Mouse (Mus musculus): Measurements from ENCODE around the gene Tln2.

The Tln2 gene

DNA sequence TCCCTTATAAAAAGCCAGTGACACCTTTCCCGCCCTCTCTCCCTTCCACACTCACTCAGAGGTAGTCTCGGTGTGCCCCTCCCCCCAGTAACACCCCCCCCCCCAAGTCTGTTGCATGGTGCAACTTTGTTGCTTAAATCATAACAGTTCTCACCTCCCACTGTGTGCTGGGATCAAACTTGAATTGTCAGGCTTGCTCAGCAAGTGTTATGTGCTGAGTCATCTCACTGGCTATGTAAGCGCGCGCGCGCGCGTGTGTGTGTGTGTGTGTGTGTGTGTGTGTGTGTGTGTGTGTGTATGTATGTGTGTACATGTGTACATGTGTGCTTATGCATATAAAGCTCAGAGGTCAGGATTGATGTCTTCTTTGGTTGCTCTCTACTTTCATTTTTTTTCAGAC is 350.1 kb downstream of the Tln2 start:
- DNase-seq (ENCODE audit: low read depth) = no peak

DNA sequence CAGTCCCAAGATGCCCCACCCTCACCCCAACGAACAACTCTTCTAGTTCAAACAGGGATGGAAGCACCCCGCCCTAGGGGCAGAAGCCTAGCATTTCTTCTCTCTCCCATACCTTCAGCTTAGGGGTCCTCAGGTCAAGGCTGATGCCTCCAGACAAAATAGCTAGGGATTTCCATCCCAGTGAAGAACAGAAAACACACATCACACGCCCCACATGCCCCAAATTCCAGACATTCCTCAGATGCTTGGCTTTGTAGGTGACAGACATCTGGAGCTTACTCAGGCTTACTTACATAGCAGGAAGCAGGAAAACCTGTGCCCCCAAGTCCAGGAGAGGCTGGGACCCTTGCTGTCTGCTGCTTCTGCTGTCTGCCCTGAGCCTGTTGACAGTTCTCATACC is 351.1 kb downstream of the Tln2 start:
- no peak for DNase-seq (ENCODE audit: low read depth)

DNA sequence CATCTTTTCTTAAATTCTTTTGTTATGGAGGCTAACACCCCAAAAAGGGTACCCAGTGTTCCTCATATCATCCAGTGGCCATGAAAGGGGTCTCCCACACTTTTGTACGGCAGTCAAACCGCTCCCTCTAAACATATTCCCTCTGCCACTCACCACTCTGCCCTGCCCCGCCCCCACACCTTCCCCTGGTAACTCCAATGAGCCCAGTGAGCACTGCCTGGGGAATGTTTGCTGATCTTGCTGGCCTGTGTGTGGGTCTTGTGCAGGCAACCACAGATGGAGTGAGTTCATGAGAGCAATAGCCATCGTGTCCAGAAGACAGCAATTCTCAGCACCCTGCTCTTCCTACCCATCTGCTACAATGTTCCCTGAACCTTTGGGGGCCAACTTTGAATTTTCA is 354.3 kb downstream of the Tln2 start:
- DNase-seq (ENCODE audit: low read depth) = no peak

GRCm38 (mm10) chr9:67196609-67197008 is 362.9 kb downstream of the Tln2 start:
- no peak for DNase-seq (ENCODE audit: low read depth)

DNA sequence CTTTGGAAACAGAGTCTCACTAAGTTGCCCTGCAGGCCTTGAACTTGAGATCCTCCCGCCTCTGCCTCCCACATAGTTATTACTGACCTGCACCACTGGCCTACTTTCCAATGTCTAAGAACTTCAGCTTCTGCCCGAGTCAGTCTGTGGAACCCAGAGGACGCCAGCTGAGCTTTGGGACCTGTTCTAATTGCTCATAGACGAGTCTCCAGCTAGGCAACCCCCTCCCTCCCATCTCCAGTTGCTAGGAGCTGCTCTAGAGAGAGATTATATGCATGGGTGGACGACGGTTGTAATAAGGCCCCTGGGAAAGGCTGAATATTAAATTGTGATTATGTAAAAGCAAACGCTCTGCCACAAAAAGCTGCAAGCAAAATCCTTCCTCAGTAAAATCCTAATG is 364.2 kb downstream of the Tln2 start:
- no peak for DNase-seq (ENCODE audit: low read depth)

GRCm38 (mm10) chr9:67191488-67192331 is 367.8 kb downstream of the Tln2 start:
- no peak for DNase-seq (ENCODE audit: low read depth)

DNA sequence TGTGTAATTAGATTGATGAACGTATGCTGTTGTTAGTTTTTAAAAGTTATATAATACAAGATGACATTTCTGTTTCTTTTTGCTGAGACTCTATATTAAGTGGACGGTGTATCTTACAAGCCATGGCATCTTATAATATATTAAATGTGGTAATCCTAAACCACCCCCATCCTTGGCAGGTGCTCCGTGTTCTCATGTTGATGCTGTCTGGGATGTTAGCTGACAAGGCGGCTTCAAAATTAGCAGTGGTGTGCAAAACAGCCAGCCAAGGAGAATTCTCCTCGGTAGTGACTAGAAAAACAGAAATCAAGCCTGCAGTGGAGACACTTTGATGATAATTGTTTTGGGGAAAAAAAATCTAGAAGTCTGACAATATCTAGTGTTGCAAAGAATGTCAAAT is 371.8 kb downstream of the Tln2 start:
- DNase-seq (ENCODE audit: low read depth) = no peak

DNA sequence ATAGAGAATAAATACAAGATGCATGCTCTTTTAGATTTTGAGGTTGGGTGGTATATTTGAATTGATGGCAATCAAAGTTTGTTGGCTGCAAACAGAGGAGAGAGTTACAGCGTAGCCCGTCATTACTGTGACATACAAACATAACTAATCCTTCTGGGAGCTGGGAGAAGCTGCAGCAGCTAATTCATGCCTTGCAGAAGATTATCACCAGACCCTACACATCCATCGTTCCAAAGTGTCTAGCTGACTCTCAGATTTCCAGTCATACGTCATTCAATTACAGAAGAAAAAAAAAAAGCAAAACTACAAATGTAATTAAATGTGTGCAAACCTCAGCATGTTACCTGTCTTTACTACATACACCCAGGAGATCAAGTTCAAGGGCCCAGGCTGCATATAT is 372.3 kb downstream of the Tln2 start:
- no peak for DNase-seq (ENCODE audit: low read depth)

DNA sequence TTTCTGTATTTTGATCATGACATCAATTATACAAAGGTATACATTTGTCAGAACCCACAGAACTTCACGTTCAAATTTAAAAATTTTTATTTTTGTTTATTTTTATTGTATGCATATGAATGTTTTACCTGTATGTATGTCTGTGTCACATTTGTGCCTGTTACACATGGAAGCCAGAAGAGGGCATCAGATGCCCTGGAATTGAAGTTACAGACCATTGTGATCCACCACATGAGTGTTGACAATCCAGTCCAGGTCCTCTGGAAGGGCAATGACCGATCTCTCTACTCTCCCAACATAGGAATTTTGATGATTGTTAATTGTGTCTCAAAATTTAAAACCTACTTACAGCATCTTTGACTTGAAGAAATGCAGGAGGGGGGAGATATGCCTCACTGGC is 374.9 kb downstream of the Tln2 start:
- DNase-seq (ENCODE audit: low read depth) = no peak

GRCm38 (mm10) chr9:67183520-67183919 is 376.0 kb downstream of the Tln2 start:
- no peak for DNase-seq (ENCODE audit: low read depth)

GRCm38 (mm10) chr9:67182006-67182405 is 377.5 kb downstream of the Tln2 start:
- DNase-seq (ENCODE audit: low read depth) = no peak

DNA sequence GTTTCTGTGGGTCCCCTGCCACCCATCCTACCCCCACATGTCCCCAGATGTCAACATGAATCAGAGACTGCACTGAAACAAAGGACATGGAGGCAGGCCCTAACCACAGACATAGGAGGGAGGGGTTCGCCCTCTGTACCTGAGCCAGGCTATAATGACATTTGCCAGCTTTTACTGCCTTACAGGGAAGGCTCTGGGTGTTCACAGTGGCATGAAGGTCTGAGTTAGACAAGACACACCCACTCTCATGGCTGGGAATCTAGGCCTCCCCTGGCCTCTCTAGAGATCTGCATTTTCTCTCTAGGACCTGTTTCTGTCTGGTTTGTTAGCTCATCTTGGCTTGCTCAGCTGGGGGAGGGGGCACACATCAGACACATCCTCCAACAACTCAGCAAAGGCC is 380.8 kb downstream of the Tln2 start:
- DNase-seq (ENCODE audit: low read depth) = no peak

DNA sequence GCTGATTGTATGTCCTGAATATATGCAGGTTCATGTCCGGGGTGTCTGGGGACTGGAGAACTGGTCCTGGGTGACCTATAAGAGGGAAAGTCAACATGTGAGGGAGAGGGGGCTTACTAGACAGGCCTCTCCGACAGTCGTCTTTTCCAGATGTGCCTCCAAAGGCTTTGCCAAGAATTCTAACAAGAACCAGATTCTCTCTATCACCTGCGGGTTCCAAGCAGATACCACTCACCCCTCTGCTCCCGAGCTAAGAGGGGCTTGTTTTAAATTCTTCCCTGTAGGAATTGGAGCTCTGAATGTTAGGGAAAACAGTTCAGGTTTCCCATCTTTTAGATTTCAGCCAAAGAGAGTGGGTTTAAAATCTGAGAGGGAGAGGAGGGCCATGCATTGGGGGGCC is 381.3 kb downstream of the Tln2 start:
- DNase-seq (ENCODE audit: low read depth) = no peak

GRCm38 (mm10) chr9:67176073-67176472 is 383.4 kb downstream of the Tln2 start:
- no peak for DNase-seq (ENCODE audit: low read depth)

GRCm38 (mm10) chr9:67173816-67174215 is 385.7 kb downstream of the Tln2 start:
- DNase-seq (ENCODE audit: low read depth) = no peak

DNA sequence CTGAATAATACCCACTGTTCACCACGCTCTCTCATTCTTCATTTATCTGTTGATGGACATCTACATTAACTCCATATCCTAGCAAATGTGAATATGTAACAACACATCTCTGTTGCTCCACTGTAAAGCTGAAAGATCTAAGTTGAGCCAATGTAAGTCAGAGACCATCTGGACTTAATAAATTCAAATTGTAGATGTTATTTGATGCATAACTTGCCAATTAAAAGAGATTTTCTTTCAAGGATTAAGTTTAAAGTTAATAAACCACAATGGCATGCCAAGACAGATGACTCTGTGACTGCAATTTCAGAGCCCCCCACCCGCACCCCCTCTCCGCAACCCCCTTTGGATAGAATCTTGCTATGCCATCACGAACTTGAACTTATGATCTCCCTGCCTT is 386.3 kb downstream of the Tln2 start:
- no peak for DNase-seq (ENCODE audit: low read depth)

GRCm38 (mm10) chr9:67171409-67171808 is 388.1 kb downstream of the Tln2 start:
- no peak for DNase-seq (ENCODE audit: low read depth)

DNA sequence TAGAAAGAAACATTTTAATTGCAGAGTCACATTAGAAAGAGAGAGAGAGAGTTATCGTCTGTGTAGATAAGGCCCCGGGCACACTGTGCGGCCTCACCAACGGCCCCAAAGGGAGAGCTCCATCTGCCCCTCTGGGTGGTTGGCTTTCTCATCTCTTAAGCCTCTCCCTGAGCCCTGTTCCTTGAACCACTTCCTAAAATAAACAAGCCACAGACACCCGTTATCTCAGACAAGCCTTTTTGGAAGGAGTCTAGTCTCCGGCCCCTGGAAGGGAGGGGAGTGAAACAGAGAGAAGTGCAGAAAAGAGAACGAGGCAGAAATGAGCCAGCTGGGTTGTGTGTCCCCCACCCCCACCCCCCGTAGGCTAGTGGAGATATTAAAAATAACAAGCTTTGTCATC is 388.7 kb downstream of the Tln2 start:
- peak; percentile 11 for DNase-seq (ENCODE audit: low read depth)

- DNase-seq (ENCODE audit: low read depth) = no peak
These were observed 389.5 kb downstream of the Tln2 start for GRCm38 (mm10) chr9:67170047-67170446.

Measured in c-Kit-positive CD71-positive TER-119-negative erythroid progenitor cells, embryonic 14.5 days (primary cell).